Comparison of ENCODE assay signal across 10 mouse cellular contexts in genomic region chr6:112839391-112839790, GRCm38 (mm10).
DNase-seq lines count a peak whose midpoint lies in the region; ATAC-seq lines count a peak whose summit lies in the region.
"Had no signal": no experiment of that assay in that cellular context is flagged by ENCODE, and none has a peak within 500 bp of the region (broad histone marks: within the 10 kb centered on the region; RNA-seq: fewer than 3 reads in every experiment).

No protein-coding gene starts in this region.

- DNase-seq in adrenal gland, adult (ENCODE audit: inconsistent age in 2 of 2, low spot score in 1 of 2): peak; percentile 24 to 64
- no peak for DNase-seq in adrenal gland, postnatal 4 days (ENCODE audit: low spot score in 2 of 2)
- peak; percentile 21 for DNase-seq in ovary, adult 18-20 months (ENCODE audit: low spot score)
- no peak for DNase-seq in ovary, postnatal 36 days (ENCODE audit: low spot score)
- DNase-seq in spleen, postnatal 14 days (ENCODE audit: low spot score in 2 of 2): no peak
- no peak for DNase-seq in cerebellum, postnatal 10 days
- DNase-seq: lung, adult 2 months had no signal

- 37% methylated on average over 3 of the region's 3 CpGs for WGBS in hindbrain, embryonic 16.5 days

- H3K9ac ChIP-seq in hindbrain, embryonic 16.5 days (ENCODE audit: low read depth, low read length): no peak overlapping the region

- no peaks in the 10 kb centered on the region for H3K36me3 ChIP-seq in hindbrain, embryonic 16.5 days (ENCODE audit: control insufficient read depth, insufficient read depth, low read length)

- no peaks in the 10 kb centered on the region for H3K27me3 ChIP-seq in hindbrain, embryonic 16.5 days (replicated peaks; ENCODE audit: control insufficient read depth, insufficient read depth, low read length)

- peak overlapping the region; percentile 57 for H3K27ac ChIP-seq in hindbrain, embryonic 16.5 days (ENCODE audit: low read depth, low read length)

- ATAC-seq in hindbrain, embryonic 16.5 days: no peak
- no peak for ATAC-seq in granulocyte monocyte progenitor cell, adult 5-6 weeks (replicated peaks; ENCODE audit: poor library complexity, severe bottlenecking)

- no peak overlapping the region for H3K4me2 ChIP-seq in hindbrain, embryonic 16.5 days (ENCODE audit: low read length)

- peaks cover 40% of the 10 kb centered on the region for H3K4me1 ChIP-seq in hindbrain, embryonic 16.5 days (ENCODE audit: control insufficient read depth, insufficient read depth, low read depth, low read length)

- no peak overlapping the region for H3K4me3 ChIP-seq in hindbrain, embryonic 16.5 days (ENCODE audit: low read length)
- H3K4me3 ChIP-seq: myocyte had no signal

- H3K9me3 ChIP-seq in hindbrain, embryonic 16.5 days (ENCODE audit: control insufficient read depth, low read length): no peaks in the 10 kb centered on the region

Comparison
In these comparisons a context has a peak if more than half of its experiments do, and no peak if none do; other contexts are left out.
1. DNase-seq: peak in adrenal gland, adult (2 of 2) and ovary, adult 18-20 months (single experiment); none in adrenal gland, postnatal 4 days (0 of 2), ovary, postnatal 36 days (single experiment), spleen, postnatal 14 days (0 of 2) and cerebellum, postnatal 10 days (0 of 2).